Mouse (Mus musculus): ENCODE results near the gene Nupr1l. TPM values are rescaled to one million over a fixed set of nuclear protein-coding genes. Genes with fewer than 3 reads are reported as not detected.
A peak's percentile ranks its signal among the peaks of the same experiment; 100 is the strongest.
"Not testable (repeated sequence)": the region's sequence is repeated elsewhere in the genome, so short reads cannot be mapped to it uniquely, and the experiment has no call there.

Gene Nupr1l
- polyA plus RNA-seq, 2 experiments from 2014 or later, result 0.51 TPM; not detected in 1

GRCm38 (mm10) chr5:129918065-129918651 lies 9.8 kb downstream of the Nupr1l start:
- no peak for ATAC-seq

- no peak for ATAC-seq
Observed at GRCm38 (mm10) chr5:129918752-129919151, 10.4 kb downstream of the Nupr1l start.

- ATAC-seq, result no peak
Observed at GRCm38 (mm10) chr5:129919320-129919719, 11.0 kb downstream of the Nupr1l start.

DNA sequence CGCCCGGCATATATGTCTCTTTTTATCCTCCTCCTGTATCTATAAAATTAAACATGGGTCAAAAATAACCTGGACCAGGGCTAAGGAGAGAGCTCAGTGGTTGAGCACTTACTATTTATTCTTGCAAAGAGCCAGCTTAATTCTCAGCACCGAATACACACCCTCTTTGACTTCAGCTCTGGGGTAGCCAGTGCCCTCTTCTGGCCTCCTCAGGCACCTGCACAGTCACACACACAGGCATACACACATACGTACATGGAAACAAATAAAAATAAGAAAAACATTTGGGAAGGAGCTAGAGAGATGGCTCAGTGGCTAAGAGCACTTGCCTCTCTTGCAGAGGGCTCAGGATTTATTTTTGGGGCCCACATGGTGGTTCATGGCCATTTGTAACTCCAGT lies 13.6 kb downstream of the Nupr1l start:
- no peak for ATAC-seq

- ATAC-seq, result no peak
Observed at GRCm38 (mm10) chr5:129924820-129925452, 16.6 kb downstream of the Nupr1l start.

GRCm38 (mm10) chr5:129925933-129926332 lies 17.6 kb downstream of the Nupr1l start:
- ATAC-seq, result no peak

DNA sequence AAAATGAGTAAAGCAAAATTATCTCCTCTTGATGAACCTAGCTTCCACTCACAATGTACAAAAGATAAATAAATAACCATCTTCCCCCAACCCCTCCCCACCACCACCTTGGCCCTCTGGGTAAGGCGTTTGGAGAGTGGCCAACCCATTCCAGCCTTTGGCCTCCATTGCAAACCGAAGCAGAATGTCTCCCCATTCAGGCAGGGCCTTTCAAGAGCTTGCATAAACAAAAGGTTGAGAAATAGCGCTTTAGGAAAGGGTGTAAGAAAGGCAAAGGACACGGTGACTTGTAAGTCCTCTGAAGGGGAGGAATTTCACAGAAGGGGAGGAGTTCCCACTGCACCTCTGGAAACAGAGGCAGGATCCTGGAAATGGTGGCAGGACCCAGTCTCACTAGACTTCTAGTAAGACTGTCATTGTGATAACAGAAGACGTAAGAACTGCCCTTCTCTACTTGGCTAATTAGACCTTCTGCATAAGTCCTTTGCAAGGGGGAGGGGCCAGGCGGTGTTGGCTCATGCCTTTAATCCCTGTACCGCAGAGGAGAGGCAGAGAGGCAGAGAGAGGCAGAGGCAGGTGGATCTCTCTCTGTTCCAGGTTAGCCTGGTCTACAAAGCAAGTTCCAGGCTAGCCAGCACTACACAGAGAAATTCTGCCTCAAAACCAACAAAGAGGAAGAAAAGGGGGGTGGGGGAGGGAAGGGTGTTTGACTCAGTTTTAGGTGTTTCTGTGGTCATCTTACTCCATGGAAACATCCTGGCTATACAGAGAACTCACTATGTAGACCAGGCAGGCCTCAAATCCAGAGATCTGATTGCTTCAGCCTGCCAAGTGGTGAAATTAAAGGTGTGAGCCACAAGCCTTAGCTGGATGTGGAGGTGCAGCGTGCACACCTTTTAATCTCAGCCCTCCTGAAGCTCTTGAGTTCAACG lies 21.9 kb downstream of the Nupr1l start:
- ATAC-seq, result no peak

- ATAC-seq, result no peak
Observed at GRCm38 (mm10) chr5:129936941-129937340, 28.6 kb downstream of the Nupr1l start.

DNA sequence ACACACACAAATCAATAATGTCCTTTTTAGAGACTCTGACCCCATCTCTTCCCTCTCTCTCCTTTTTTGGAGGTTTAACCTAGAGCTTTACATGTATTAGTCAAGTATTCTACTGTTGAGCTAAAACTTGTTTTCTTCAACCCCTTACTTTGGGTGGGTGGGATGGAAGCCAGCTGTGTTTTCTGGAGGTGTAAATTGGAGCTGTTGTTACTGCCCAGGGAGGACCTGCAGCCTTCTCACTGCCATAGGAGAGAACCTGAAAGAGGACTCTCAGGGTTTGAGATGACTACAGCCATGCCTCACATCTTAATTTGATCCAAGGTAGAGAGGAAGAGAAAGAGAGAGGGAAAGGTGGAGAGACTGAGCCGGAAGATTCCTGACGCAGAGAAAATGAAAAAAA lies 31.9 kb downstream of the Nupr1l start:
- ATAC-seq, result no peak

DNA sequence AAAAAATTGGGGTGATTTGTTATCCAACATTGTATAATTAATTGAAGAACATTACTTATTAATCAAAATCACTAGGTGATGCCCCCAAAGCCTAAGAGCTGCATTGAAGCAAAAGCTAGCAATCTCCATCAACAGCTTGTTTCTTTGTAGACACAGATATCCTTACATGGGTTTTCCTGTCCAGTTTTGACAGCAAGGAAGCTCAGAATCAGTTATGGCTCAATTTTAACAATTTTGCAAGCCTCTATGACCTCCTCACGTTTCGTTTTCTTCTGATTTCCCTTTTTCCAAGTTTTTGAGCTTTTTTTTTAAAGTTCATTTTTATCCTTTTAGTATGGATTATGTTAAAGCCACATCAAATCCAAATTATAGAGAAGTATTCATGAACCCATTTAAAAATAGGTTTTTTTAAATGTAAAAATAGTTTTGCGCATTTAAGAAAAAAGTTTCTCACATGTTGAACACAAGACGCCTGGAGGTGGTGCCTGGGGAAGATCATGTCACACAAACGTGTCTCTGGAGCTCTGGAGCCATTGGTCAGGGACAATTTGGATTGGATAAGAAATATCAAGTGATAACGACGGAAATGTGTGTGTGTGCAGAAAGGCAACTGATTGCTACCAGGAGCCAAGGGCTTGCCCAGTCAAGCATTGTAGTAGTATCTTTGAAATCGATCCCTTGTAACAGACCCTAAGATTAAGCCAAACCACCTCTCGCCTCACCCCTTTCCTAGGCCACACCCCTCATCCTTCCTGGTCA lies 32.6 kb downstream of the Nupr1l start:
- no peak for ATAC-seq

DNA sequence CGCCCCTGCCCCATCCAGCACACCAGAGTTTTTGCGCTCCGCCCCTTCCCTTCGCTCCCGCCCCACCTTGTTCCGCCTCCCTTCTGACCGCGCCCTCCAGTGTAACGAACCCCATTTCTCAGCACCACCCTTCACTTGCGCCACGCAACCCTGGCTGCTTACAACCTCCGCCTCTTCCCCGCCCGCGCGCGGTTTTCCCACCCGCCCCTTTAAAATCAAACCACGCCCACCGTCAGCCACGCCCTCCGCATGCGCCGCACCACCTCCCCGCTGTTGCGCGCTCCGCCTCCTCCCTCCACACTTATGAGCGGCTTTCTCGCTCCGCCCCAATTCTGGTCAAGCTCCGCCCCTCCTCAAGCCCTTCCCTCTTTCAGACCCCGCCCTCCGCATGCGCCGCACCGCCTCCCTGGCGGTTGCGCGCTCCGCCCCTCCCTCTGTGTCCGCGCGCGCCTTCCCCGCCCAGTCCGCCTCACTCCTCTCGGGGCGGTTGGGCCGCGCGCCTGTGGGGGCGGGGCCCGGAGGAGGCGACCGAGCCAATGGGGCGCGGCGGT lies 33.2 kb downstream of the Nupr1l start, which contains the start of gene Vkorc1l1:
Gene Vkorc1l1 (plus strand): TSS at position 476 of the 551 bp plus-strand sequence.
- ATAC-seq, result peak; percentile 91

GRCm38 (mm10) chr5:129942073-129942939 lies 34.0 kb downstream of the Nupr1l start:
- ATAC-seq, result not testable (repeated sequence)

DNA sequence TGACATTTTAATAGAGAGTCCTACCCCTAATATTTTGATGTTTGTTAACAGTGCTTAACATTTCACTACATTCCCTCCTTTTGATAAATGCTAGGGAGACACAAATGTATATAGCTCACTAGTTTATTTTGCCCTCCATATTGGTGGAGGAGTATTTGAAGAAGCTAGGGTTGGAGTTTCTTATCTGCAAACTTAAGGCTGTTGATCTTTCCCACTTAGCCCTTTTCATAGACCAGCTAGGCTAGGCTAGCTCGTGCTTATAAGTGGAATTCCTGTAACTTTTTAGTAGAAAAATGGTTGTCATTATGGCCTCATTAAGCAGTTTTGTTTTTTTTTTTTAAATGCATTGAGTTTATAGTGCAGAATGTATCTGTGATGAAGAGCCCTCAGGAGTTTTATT lies 35.1 kb downstream of the Nupr1l start:
- ATAC-seq, result no peak

DNA sequence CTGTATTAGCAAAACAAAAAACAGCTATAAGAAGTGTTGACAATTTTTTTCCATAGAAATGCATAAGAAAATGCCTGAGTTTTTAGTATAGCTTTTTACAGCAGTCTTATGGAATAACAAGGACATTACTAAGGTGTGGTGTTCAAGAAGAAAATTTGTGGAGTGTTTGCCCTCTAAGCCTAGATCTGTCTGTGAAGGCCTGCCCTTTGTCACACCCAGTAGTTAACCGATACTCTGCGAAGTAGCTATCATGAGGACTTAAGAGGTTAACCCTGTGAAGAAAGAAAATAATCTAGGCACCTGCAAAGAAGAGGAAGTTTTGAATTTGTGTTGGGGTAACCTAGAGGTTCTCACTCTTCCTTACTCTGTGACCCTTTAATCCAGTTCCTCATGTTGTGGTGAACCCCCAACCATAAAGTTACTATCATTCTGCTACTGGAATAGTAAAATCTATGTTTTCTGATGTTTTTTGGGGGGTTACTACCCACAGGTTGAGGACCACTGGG lies 39.2 kb downstream of the Nupr1l start:
- ATAC-seq, result no peak

DNA sequence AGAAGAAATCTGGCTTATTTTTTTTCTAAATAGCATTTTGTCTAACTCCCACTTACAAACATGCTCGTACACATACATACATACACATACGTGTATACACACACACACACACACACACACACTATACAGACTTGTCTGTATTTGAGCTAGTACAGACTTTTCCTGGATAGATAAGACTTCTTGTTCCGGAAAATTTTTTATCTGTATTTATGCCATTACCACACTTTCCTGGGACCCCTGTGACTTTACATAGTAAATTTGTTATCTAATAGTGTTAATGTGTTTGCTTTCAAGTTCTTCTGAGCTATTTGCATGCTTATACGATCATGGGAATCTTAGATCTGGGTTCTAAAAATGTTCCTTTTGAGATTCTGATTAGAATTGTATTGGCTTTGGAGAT lies 43.8 kb downstream of the Nupr1l start:
- no peak for ATAC-seq

DNA sequence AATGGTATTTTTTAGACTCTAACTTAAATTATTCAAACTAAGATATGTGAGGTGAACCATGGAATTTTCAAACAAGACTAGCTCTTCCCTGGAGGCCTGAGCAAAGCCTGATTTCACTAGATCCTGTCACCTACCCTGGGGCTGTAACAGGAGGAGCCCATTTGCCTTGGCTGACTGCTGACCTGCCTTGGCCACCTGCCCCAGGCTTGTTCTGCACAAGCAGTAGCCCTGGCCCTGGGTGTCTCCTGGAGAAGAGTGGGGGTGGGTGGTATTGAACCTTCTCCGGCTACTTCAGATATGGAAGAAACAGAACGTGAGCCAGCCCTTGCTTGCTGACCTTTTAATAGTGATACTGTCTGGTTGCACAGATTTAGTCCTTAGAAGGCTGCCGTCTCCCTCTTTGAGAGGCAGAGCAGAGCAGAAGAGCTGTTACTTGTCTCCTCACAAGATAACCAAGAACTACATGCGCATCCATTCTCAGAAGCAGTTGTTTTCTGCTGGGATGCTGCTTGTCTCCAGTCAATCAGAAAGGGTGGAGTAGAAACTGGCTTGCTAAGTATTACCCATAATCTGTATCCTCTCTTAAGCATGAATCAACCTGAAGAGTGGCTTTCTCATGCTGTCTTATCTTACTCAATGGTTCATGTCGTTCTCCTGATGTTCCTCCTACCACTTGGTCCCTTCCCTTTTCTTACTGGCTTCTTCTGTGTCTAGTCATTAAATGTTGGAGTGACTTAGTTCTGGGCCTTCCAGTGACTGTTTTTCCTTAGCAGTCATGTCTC lies 46.3 kb downstream of the Nupr1l start:
- no peak for ATAC-seq

DNA sequence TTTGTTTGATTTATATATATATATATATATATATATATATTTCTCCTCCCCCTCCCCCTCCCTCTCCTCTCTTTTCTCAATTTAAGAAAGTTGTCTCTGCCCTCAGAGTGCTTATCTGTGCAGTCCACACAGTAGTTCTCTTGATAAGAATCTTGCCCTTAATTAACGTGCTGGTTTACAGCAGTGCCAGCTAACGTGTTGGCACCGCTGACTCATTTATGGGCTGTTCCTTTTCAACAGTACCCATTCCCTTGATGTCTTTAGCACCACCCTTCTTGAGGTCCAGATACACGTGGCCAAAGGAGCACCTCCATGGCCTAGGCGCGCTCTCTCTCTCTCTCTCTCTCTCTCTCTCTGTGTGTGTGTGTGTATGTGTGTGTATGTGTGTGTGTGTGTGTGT lies 47.5 kb downstream of the Nupr1l start:
- ATAC-seq, result no peak

DNA sequence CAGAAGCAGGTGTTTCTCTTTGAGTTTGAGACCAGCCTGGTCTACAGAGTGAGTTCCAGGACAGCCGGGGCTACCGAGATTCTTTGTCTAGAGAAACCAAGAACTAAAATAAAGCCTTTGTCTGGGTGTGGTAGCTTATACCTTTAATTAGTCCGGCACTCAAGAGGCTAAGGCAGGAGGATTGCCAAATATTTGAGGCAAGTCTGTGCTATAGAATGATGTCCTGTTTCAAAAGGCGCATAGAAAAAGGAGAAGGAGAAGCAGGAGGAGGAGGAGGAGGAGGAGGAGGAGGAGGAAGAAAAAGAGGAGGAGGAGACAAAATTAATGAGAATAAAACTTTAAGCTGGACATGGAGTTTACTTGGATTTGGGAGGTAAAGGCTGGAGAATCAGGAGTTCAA lies 54.9 kb downstream of the Nupr1l start:
- no peak for ATAC-seq

All from CD4-positive, CD25-positive, alpha-beta regulatory T cell, adult 4 months (primary cell).